Mouse (Mus musculus): ENCODE data around the gene Mical2. TPM values are rescaled to one million over a fixed set of nuclear protein-coding genes. Genes with fewer than 3 reads are reported as not detected.

Mical2 gene
- polyA plus RNA-seq, 1 experiment from 2014 or later = 1.2 TPM

GRCm38 (mm10) chr7:112237868-112238267 is 12.2 kb downstream of the Mical2 start:
- H3K27ac ChIP-seq = no peak overlapping the region
- no peak overlapping the region for H3K4me3 ChIP-seq
- no peaks in the 10 kb centered on the region for H3K27me3 ChIP-seq (ENCODE audit: insufficient read depth, poor library complexity, severe bottlenecking)
- H3K9me3 ChIP-seq = no peaks in the 10 kb centered on the region
- DNase-seq (ENCODE audit: low spot score) = no peak
- no peaks in the 10 kb centered on the region for H3K36me3 ChIP-seq
- peaks cover 36% of the 10 kb centered on the region for H3K4me1 ChIP-seq (replicated peaks)
- WGBS = 65% methylated on average over 3 of the region's 3 CpGs

- 77% methylated on average over 10 of the region's 10 CpGs for WGBS
- Histone ChIP-seq H3K27ac (no peak overlapping the region), H3K36me3 (no peaks in the 10 kb centered on the region), H3K27me3 (ENCODE audit: insufficient read depth, poor library complexity, severe bottlenecking) (no peaks in the 10 kb centered on the region), H3K9me3 (no peaks in the 10 kb centered on the region), H3K4me1 (replicated peaks) (peaks cover 28% of the 10 kb centered on the region), H3K4me3 (no peak overlapping the region)
- DNase-seq (ENCODE audit: low spot score) = no peak
Observed at GRCm38 (mm10) chr7:112238768-112239728, 13.4 kb downstream of the Mical2 start.

- peaks cover 2% of the 10 kb centered on the region; the same call in 1 of the 2 replicates for H3K27me3 ChIP-seq (ENCODE audit: insufficient read depth, poor library complexity, severe bottlenecking)
- DNase-seq (ENCODE audit: low spot score) = no peak
- H3K36me3 ChIP-seq = no peaks in the 10 kb centered on the region
- 86% methylated on average over 2 of the region's 2 CpGs for WGBS
- H3K9me3 ChIP-seq = no peaks in the 10 kb centered on the region
- H3K4me1 ChIP-seq (replicated peaks) = peaks cover 33% of the 10 kb centered on the region
- no peak overlapping the region for H3K4me3 ChIP-seq
- H3K27ac ChIP-seq = 0 out of 2 replicates have a peak overlapping the region, but pooled peaks have one; percentile 1
Observed at GRCm38 (mm10) chr7:112240748-112241147, 15.1 kb downstream of the Mical2 start.

GRCm38 (mm10) chr7:112241211-112241944 is 15.7 kb downstream of the Mical2 start:
- Histone ChIP-seq H3K4me1 (replicated peaks) (peaks cover 33% of the 10 kb centered on the region), H3K36me3 (no peaks in the 10 kb centered on the region), H3K4me3 (no peak overlapping the region), H3K9me3 (no peaks in the 10 kb centered on the region), H3K27me3 (ENCODE audit: insufficient read depth, poor library complexity, severe bottlenecking) (peaks cover 2% of the 10 kb centered on the region; the same call in 1 of the 2 replicates), H3K27ac (peak overlapping the region; percentile 9; the same call in 1 of the 2 replicates)
- DNase-seq (ENCODE audit: low spot score) = no peak
- 61% methylated on average over 8 of the region's 8 CpGs for WGBS

GRCm38 (mm10) chr7:112241945-112242329 is 16.3 kb downstream of the Mical2 start:
- Histone ChIP-seq H3K36me3 (no peaks in the 10 kb centered on the region), H3K27ac (0 out of 2 replicates have a peak overlapping the region, but pooled peaks have one; percentile 9), H3K4me3 (no peak overlapping the region), H3K4me1 (replicated peaks) (peaks cover 33% of the 10 kb centered on the region), H3K27me3 (ENCODE audit: insufficient read depth, poor library complexity, severe bottlenecking) (peaks cover 4% of the 10 kb centered on the region; the same call in 1 of the 2 replicates), H3K9me3 (no peaks in the 10 kb centered on the region)
- DNase-seq (ENCODE audit: low spot score) = no peak
- 91% methylated on average over 3 of the region's 3 CpGs for WGBS

GRCm38 (mm10) chr7:112242587-112242986 is 16.9 kb downstream of the Mical2 start:
- peaks cover 6% of the 10 kb centered on the region; the same call in 1 of the 2 replicates for H3K27me3 ChIP-seq (ENCODE audit: insufficient read depth, poor library complexity, severe bottlenecking)
- no peak overlapping the region for H3K4me3 ChIP-seq
- no peaks in the 10 kb centered on the region for H3K9me3 ChIP-seq
- DNase-seq (ENCODE audit: low spot score) = no peak
- H3K4me1 ChIP-seq (replicated peaks) = peaks cover 33% of the 10 kb centered on the region
- WGBS = 72% methylated on average over 6 of the region's 6 CpGs
- no peak overlapping the region for H3K27ac ChIP-seq
- H3K36me3 ChIP-seq = no peaks in the 10 kb centered on the region

- H3K4me3 ChIP-seq = no peak overlapping the region
- WGBS = 64% methylated on average over 2 of the region's 2 CpGs
- H3K27ac ChIP-seq = no peak overlapping the region
- H3K4me1 ChIP-seq (replicated peaks) = peaks cover 23% of the 10 kb centered on the region
- no peaks in the 10 kb centered on the region for H3K9me3 ChIP-seq
- H3K36me3 ChIP-seq = no peaks in the 10 kb centered on the region
- H3K27me3 ChIP-seq (ENCODE audit: insufficient read depth, poor library complexity, severe bottlenecking) = peaks cover 6% of the 10 kb centered on the region; the same call in 1 of the 2 replicates
- no peak for DNase-seq (ENCODE audit: low spot score)
Observed at GRCm38 (mm10) chr7:112244071-112244470, 18.4 kb downstream of the Mical2 start.

GRCm38 (mm10) chr7:112244683-112245082 is 19.0 kb downstream of the Mical2 start:
- Histone ChIP-seq H3K27ac (peak overlapping the region; percentile 12; the same call in 1 of the 2 replicates), H3K4me1 (replicated peaks) (peaks cover 23% of the 10 kb centered on the region), H3K27me3 (ENCODE audit: insufficient read depth, poor library complexity, severe bottlenecking) (peaks cover 6% of the 10 kb centered on the region; the same call in 1 of the 2 replicates), H3K4me3 (no peak overlapping the region), H3K9me3 (no peaks in the 10 kb centered on the region), H3K36me3 (no peaks in the 10 kb centered on the region)
- no peak for DNase-seq (ENCODE audit: low spot score)
- WGBS = 29% methylated on average over 6 of the region's 6 CpGs

- 83% methylated on average over 4 of the region's 4 CpGs for WGBS
- no peak overlapping the region for H3K4me3 ChIP-seq
- H3K27ac ChIP-seq = no peak overlapping the region
- H3K27me3 ChIP-seq (ENCODE audit: insufficient read depth, poor library complexity, severe bottlenecking) = peaks cover 6% of the 10 kb centered on the region; the same call in 1 of the 2 replicates
- H3K36me3 ChIP-seq = no peaks in the 10 kb centered on the region
- peaks cover 23% of the 10 kb centered on the region for H3K4me1 ChIP-seq (replicated peaks)
- DNase-seq (ENCODE audit: low spot score) = no peak
- H3K9me3 ChIP-seq = no peaks in the 10 kb centered on the region
Observed at GRCm38 (mm10) chr7:112245839-112246438, 20.3 kb downstream of the Mical2 start.

- 88% methylated on average over 4 of the region's 4 CpGs for WGBS
- no peak for DNase-seq (ENCODE audit: low spot score)
- H3K36me3 ChIP-seq = no peaks in the 10 kb centered on the region
- H3K4me1 ChIP-seq (replicated peaks) = peaks cover 21% of the 10 kb centered on the region
- no peak overlapping the region for H3K4me3 ChIP-seq
- H3K27me3 ChIP-seq (ENCODE audit: insufficient read depth, poor library complexity, severe bottlenecking) = peaks cover 6% of the 10 kb centered on the region; the same call in 1 of the 2 replicates
- no peak overlapping the region for H3K27ac ChIP-seq
- H3K9me3 ChIP-seq = no peaks in the 10 kb centered on the region
Observed at GRCm38 (mm10) chr7:112246442-112246841, 20.8 kb downstream of the Mical2 start.

GRCm38 (mm10) chr7:112247890-112248289 is 22.2 kb downstream of the Mical2 start:
- H3K27me3 ChIP-seq (ENCODE audit: insufficient read depth, poor library complexity, severe bottlenecking) = peaks cover 6% of the 10 kb centered on the region; the same call in 1 of the 2 replicates
- 76% methylated on average over 3 of the region's 3 CpGs for WGBS
- DNase-seq (ENCODE audit: low spot score) = no peak

GRCm38 (mm10) chr7:112249476-112249875 is 23.8 kb downstream of the Mical2 start:
- Histone ChIP-seq H3K4me3 (no peak overlapping the region), H3K9me3 (no peaks in the 10 kb centered on the region), H3K36me3 (no peaks in the 10 kb centered on the region), H3K4me1 (replicated peaks) (peaks cover 18% of the 10 kb centered on the region), H3K27me3 (ENCODE audit: insufficient read depth, poor library complexity, severe bottlenecking) (peaks cover 6% of the 10 kb centered on the region; the same call in 1 of the 2 replicates), H3K27ac (no peak overlapping the region)
- 81% methylated on average over 4 of the region's 4 CpGs for WGBS
- no peak for DNase-seq (ENCODE audit: low spot score)

More at GRCm38 (mm10) chr7:112247890-112248289, 22.2 kb downstream of the Mical2 start:
- Histone ChIP-seq H3K4me3 (no peak overlapping the region), H3K36me3 (no peaks in the 10 kb centered on the region), H3K4me1 (replicated peaks) (peaks cover 26% of the 10 kb centered on the region), H3K9me3 (no peaks in the 10 kb centered on the region), H3K27ac (no peak overlapping the region)
